Mouse (Mus musculus) 3134 (cell line): ENCODE measurements around the gene Zfp106.
"Not testable (repeated sequence)": the region's sequence is repeated elsewhere in the genome, so short reads cannot be mapped to it uniquely, and the experiment has no call there.

Experiments used
- DNase-seq: peaks from one replicate; pipeline ENCODE4 v3.0.0-alpha.2; 2011; ENCODE audit warnings: low spot score; ENCODE audit not compliant: insufficient read length; ENCODE audit errors: extremely low read depth

Zfp106 gene

DNA sequence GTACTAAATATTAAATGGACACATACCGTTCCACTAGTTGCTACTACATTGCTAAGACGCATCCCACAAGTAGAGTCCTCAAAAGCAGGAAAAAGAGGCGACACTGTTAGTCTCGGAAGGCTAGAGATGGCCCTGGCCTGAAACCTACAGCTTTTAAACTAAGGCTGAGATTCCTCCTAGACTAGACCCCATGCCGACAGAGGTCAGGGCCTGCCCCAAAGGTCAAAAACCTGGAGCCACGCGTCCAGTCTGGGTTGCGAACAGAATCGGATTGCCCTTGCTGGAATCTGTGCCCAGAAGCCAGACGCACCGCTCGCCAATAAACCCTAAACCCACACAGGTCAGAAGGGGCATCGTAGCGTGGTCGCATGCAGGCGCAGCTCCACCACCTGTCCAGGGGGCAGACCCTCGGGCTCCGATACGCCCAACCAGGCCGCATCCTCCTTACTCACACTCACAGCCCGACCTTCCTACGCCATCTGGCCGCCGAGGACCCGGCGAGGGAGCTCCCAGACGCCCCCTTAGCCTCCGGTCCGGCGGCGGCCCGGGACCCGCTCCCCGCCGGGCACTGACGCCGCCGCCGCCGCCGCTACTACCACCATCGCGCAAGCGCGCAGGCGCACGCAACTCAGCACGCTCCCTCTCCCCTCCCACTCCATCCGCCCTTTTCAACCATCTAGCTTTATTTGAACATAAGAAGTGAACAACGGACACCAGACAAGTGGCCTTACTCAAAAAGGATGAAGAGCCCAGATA, at the start of gene Zfp106:
TSS of gene Zfp106 (minus strand) at position 609 of the 756 bp plus-strand sequence.
- peak; percentile 80 for DNase-seq

DNA sequence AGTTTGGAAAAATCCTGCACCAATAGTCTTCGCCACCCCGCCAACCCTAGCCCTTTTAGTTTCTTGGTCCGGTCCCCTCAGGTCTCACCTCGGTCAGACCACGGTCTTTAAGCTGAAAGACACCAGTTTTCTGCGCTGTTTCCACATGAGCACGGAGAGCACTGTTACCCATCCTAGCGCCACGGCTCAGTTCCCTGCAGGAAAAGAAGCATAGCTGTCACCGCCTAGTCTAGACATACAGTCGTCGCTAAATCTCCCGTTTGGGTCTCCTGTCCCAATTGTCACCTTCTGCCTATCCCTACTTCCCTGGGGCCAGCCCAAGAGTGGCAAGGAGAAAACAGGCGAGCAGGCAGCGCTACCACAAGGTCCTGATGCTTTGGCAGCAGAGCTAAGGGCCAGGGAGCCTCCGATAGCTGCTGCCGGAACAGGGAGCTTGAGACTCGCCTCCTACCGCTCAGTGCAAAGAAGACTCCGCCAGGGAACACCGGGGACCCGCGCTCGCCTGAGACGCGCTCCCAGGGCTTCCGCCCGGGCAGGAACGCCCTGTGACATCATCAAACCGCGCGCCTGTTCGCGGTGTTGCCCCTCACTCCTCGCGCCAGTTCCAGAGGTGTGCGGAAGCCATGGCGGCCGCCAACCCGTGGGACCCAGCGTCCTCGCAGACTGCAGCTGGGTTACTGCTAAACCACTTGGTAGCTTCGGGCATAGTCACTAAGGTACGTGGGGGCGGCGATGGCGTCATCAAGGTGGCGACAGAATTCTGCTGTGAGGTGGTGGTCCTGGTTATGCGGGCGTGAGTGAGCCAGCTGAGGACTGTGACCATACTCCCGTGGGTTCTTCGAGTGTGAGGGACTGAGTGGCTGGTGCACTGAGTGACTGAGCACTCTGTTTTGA, 45.4 kb upstream of the Zfp106 start, which contains the start of the genes Haus2 and Lrrc57:
TSS of gene Haus2 (plus strand) at position 554 of the 894 bp plus-strand sequence.
TSS of gene Lrrc57 (minus strand) at position 691 of the 894 bp plus-strand sequence.
- peak; percentile 93 for DNase-seq

DNA sequence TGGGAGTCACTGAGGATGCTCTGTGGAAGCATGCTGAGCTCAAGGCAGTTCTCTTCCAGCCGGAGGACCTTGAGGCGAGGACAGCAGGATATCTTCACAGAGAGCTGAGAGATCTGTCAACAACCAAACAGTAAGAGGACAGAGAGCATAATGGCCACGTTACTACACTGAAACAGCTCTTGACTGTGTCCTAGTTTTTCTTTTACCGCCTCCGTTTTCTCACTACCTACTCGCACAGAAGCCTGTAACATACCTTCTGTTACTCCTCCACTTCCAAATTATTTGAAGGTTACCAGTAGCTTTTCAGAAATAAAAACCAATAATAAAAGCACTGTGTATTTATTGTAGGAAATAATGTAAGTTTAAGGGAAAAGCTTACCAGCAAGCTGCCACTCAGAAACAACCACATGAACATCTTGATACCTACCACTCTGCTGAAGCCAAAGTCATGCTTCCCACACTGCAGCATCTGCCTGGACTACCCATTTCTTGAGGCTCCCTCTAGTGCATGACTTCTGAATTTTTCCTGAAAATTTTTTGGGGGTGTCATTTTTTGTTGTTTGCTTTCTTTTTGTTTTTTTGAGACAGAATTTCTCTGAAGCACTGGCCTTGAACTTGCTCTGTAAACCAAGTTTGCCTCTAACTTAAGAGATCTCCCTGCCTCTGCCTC, 42.5 kb upstream of the Zfp106 start:
- DNase-seq = no peak

DNA sequence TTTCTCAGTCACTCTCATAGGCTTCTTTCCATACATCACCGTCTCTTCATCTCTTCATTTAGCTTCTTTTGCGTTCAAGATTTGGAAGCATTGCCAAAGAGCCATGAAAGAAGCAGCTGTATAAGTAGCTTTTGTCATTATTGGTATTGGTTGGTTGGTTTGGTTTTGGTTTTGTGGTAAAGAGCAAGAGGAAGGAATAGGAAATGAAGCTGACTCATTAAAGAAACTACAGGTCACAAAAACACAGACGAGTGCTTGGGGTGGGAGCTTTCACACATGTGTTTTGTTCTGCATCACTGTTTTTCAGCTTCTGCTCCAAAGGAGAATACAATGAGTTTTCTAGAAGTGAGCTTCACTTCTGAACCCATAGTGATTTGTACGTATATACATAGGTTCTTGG, 35.9 kb upstream of the Zfp106 start:
- DNase-seq = no peak

DNA sequence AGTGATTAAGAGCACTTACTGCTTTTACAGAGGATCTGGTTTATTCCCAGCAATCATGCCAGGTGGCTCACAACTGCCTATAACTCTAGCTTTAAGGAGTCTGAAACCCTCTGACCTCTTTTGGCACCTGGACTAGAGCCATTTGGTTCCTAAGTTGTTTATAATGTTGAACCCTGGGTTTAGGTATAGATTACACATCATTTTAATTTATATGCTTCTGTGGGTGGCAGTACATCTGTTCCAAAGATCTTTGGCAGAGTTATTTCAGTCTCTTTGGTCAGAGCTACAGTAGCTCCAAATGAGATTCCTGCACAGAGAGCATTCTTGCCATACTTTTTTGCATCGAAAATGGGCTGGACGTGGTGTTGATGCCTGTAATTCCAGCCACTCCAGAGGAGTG, 34.1 kb upstream of the Zfp106 start:
- no peak for DNase-seq

DNA sequence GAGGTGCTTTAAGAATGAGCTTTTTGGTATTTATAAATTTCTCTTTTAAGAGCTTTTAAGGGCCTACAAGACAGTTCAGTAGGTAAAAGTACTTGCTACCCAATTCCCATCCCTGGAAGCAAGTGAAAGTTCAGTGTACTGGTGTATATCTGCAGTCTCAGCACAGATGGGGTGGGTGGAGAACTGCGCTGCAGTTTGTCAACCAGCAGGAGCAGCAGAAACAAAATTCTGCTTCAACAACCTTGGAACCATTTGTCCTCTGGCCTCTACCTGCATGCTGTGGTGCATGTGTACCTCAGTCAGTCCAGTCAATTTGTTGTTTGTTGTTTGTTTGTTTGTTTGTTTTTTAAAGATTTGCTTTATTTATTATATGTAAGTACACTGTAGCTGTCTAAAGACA, 28.6 kb upstream of the Zfp106 start:
- DNase-seq = no peak

DNA sequence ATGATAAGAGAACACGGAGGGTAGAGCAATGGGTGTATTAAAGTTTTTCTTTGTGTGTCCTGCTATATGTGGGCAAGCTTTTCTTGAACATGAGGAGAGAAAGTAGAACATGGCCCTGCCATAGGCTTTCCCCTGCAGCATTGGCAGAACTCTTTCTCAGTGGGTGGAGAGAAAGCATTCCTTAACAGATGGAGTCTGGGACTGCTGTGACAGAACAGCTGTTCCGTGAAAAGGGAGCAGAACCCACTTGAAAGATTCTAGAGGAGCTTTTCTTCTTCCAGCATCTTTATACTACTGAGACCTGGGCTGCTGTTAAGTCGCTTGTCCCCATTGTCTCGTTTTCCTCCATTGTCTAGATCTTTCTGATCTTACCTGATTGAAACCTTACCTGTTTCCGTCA, 26.1 kb upstream of the Zfp106 start:
- DNase-seq = no peak

DNA sequence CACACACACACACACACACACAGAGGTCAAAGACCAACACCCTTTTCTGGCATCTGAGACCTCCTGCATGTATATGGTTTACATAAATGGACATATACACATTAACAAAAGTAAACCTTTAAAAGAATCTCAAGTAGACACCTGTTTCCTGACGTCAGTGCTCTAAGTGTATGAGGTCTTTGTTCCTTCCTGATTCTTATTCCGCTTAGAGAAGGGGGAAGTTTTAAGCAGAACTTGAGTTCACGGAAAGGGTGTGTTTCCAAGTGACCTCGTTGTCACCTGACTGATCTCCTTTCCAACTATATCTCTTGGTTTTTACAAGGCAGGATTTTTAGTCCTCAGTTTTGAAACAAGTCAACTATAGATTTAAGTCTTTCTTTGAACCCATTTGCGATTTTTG, 14.6 kb upstream of the Zfp106 start:
- no peak for DNase-seq

DNA sequence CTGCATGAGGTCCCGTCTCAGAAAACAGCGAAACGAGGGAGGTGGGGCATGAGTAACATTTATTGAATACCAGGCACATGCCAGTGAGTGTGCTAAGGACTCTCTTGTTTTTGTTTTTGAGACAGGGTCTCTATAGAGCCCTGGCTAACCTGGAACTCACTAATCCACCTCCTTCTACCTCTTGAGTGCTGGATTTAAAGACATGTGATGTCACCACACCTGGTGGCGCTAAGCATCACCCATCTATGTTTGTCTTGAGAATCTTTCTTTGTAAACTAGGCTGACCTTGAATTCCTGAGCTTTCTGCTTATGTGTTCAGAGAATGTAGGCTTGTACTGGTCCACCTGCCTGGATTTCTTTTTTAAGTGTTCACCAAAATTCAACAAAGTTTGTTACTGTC, 14.2 kb upstream of the Zfp106 start:
- no peak for DNase-seq

DNA sequence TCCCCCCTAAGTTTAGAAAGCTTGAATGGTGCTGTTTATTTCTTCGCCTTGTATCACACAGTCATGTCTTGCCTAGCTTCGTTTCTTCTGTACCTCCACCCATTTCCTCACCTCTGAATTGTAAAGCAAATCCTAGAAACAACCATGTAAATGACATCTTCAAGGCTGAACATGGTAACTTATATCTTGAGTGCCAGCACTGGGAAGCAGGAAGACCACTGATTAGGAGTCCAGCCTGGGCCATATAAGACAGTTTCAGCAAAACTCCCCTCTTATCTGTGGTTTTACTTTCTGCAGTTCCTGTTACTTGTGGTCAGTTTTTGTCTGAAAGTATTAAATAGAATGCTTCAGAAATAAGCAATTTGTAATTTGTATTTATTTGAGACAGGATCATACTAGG, 12.3 kb upstream of the Zfp106 start:
- no peak for DNase-seq

DNA sequence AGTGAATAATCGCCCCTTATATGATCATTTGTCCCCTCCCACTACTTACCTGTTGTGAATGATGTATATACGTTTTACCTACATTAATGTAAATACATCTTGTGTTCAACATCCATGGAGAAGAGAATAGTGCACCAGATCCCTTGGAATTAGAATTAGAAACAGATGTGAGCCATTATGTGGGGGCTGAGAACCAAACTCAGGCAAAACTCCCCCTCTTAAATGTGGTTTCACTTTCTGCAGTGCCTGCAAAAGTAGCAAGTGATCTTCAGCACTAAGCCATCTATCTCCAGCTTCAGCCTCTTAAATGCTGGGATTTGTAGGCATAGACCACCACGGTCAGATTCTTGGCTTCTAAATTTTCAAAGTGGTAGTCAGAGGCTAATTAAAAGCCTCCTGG, 11.5 kb upstream of the Zfp106 start:
- no peak for DNase-seq

DNA sequence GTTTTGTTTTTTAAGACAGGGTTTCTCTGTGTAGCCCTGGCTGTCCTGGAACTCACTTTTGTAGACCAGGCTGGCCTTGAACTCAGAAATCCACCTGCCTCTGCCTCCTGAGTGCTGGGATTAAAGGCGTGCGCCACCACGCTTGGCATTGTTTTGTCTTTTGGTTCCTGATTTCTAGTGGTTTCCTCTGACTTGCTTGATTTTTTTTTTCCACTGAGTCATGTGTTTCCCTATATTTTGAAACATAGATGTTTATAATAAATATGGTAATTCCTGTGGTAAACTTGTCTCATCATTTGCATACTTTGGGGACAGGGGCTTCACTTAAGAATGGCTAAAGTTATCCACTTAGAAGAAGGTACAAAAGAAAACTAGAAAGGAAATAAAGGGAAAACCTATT, 8.5 kb upstream of the Zfp106 start:
- not testable (repeated sequence) for DNase-seq

DNA sequence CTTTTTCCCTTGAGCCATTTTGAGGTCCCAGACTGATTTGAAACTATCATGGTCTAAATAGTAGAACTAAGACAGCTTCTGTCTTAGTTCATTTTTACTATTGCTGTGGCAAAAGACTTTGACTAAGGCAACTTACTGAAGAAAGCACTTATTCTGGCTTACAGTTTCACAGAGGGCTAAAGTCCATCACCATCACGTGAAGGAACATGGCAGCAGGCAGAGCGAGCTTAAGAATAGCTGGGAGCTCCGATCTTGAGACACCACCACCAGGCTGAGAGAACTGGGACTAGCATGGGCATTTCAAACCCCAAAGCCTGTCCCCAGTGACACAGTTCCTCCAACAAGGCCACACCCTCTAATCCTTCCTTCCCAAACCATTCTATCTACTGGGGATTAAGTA, 7.4 kb upstream of the Zfp106 start:
- no peak for DNase-seq

DNA sequence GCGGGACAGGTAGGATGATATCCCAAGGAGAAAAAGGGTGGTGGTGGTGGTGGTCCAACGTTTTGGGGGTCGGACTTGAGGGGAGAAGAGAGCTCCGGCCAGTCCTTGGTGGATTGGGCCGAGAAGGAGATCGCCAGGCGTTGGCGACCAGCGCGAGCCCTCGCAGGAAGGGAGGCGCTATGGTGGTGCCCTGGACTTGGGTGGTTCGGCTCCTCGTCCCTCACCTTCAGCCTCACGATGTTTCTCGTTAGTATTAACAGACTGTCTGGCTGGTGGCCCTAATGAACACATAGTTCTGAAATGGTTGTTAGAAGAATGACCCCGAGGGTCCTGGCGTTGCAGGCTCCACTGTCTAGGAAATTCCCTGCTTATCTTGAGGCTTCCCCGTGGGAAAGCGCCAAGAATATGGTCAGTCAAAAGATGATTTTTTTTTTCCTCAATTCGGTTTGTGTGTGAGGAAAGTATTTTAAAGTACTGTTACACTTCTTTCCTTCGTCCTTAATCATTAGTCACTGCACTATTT, 4.2 kb upstream of the Zfp106 start:
- no peak for DNase-seq

DNA sequence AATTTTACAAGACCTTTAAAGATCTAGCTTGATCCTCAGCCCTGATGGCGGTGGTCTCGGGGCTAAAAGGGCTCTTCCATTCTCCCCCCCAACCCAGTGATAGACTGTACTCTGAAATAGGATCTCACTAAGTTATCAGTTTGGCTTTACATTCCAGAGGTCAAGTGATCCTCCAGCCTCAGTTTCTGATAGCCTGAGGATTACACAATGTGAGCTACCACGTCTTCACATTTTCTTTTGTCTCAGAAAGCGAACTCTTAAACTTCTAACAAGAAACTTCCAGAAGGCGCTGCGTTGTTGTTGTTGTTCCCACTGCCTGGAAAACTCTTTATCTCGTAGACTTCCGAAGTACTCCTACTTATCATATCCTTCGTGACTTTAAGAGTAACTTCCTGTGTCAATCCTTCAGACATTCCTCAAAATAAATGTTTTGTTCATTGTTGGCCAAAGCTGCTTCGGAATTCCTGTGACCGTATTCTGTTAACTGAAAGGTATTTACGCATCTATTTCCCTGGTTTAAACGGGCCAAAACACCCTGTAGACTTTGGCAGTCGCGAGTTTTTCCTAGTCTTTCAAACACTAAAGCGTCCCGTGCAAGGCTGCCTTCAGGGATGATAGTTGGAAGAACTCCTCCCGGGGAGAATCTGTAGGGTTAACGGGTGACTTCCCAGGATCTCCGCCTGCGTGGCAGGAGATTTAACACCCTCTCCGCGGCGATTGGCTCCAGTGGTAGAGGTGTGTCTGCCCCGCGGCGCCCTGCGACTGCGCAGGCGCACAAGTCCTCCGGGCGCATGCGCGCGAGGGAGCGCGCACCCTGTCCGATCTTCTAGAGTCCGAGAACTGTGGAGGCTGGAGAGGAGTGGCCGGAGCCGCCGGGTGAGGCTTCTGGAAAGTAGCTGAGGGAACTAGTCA, 3.5 kb upstream of the Zfp106 start, which contains the start of gene Snap23:
TSS of gene Snap23 (plus strand) at position 786 of the 912 bp plus-strand sequence.
- peak; percentile 99 for DNase-seq

DNA sequence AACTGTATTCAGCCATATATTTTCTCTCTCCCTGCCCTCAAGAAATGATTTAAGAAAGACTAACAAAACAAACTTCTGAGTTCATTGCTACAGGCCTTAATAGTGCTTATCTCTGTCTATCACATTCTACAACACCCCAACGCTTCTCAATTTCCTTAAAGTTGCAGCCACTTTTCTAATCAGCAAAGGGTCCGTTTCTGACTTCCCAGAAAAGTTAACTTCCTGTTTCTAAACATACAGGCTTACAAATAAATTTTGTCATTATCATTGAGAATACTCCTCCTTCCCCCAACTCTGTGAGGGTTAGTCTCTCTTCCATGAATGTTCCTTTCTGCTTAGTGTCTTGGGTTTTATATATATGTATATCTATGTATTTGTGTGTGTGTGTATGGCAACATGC, 1.7 kb upstream of the Zfp106 start:
- no peak for DNase-seq

DNA sequence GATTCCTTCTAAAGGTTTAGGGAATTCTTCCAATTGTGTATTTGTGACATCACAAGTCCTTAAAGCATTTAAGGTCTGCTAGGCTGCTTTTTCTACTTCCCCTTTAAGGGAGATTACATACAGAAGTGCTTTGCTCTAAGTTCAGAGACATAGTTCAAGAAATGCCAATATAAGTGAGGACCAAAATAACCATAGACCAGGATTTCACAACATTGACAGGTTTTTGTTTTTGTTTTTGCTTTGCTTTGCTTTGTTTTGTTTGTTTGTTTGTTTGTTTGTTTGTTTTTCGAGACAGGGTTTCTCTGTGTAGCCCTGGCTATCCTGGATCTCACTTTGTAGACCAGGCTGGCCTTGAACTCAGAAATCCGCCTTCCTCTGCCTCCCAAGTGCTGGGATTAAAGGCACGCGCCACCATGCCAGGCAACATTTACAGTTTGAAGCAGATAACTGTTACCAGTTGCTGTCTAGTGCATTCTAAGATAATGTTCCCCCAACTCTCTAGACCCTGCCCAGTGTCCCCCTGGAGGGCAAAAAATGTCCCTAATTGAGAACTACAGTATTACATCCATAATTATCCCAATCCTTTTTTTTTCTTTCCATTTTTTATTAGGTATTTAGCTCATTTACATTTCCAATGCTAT, 1.0 kb upstream of the Zfp106 start:
- not testable (repeated sequence) for DNase-seq

DNA sequence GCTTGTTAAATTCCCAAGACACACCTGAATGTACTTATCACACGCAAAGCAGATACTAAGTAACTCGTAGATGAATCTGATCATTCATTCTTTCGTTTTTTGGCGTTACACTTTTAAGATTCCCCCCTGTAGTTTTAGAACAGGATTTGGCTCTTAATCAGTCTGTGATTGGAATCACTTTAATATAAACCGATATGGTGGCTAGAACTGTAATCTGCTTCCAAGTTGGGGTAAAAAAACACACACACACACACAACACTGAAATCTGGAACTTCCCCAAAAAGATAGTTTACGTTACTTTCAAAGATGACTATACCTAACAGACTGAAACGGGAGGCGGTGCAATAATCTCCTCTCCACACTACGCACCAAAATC, 796 bp downstream of the Zfp106 start:
- no peak for DNase-seq

DNA sequence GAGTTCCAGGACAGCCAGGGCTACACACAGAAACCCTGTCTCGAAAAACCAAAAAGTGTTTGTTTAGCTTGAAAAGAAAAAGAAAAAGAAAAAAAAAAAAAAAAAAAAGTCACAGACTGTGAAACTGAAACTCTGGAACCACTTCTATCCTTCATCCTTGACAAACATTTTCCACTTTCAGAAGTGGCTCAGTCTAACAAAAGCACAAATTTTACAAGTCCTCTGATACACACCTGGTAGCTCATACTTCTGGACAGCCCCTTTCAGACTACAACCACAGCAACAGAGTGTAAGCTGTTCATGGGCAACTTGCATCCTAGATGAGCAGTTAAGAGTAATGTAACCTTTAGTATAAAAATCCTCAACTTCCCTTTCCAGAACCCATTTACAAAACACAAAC, 2.1 kb downstream of the Zfp106 start:
- DNase-seq = no peak
